Mouse (Mus musculus) neural tube, embryonic 13.5 days (tissue): ENCODE results near the gene Rab19. TPM values are rescaled to one million over a fixed set of nuclear protein-coding genes. Genes with fewer than 3 reads are reported as not detected.

Experiments
- ATAC-seq: fragments of 200-750 bp; cut with Nextera tagmentation; 2 replicates; pipeline ENCODE4 v1.8.0; 2017; ENCODE audit warnings: low read depth, mild to moderate bottlenecking, moderate TSS enrichment, moderate library complexity
- H3K27ac ChIP-seq: fragments of 300-500 bp; sonication (generic); replicated peaks from 2 replicates; pipeline ENCODE4 v1.5.1; 2015; ENCODE audit warnings: moderate library complexity, mild to moderate bottlenecking, inconsistent platforms
- H3K27me3 ChIP-seq: fragments of 300-500 bp; sonication (generic); 2 replicates; pipeline ENCODE4 v1.6.1; 2015; ENCODE audit warnings: mild to moderate bottlenecking, inconsistent platforms
- H3K36me3 ChIP-seq: fragments of 300-500 bp; sonication (generic); 2 replicates; pipeline ENCODE4 v1.6.1; 2015; ENCODE audit warnings: mild to moderate bottlenecking, inconsistent platforms
- H3K4me1 ChIP-seq: fragments of 300-500 bp; sonication (generic); replicated peaks from 2 replicates; pipeline ENCODE4 v1.6.1; 2015; ENCODE audit warnings: inconsistent platforms
- H3K4me2 ChIP-seq: fragments of 300-500 bp; sonication (generic); 2 replicates; pipeline ENCODE4 v1.6.1; 2015; ENCODE audit warnings: inconsistent platforms, mild to moderate bottlenecking, moderate library complexity
- H3K4me3 ChIP-seq: fragments of 300-500 bp; sonication (generic); 2 replicates; pipeline ENCODE4 v1.5.1; 2015; ENCODE audit warnings: mild to moderate bottlenecking, inconsistent platforms
- H3K9ac ChIP-seq: fragments of 300-500 bp; sonication (generic); 2 replicates; pipeline ENCODE4 v1.6.1; 2015; ENCODE audit warnings: moderate library complexity, mild to moderate bottlenecking, inconsistent platforms
- H3K9me3 ChIP-seq: fragments of 300-500 bp; sonication (generic); 2 replicates; pipeline ENCODE4 v1.6.1; 2016; ENCODE audit warnings: inconsistent platforms
- WGBS: fragments of 180-500 bp; shearing (Covaris S2); methylation state at CpG from one replicate; pipeline ENCODE4 v1.1.7; 2015; 5-methylcytosine and 5-hydroxymethylcytosine counted together
- polyA plus RNA-seq: library from polyadenylated mRNA; unstranded; fragments of >200 nt; fragmentation: Nextera tagmentation; extraction: Ambion mirVana; gene quantifications from 2 replicates; pipeline ENCODE4 v1.2.1, GENCODE M21; 2015

Gene Rab19
- polyA plus RNA-seq, 1 experiment from 2014 or later = not detected

GRCm38 (mm10) chr6:39419851-39420721 is 39.1 kb downstream of the Rab19 start, which contains the start of gene Mkrn1:
TSS of gene Mkrn1 (minus strand) at chr6:39420462.
- peak; percentile 97 for ATAC-seq
- Histone ChIP-seq H3K27ac (peak within 1 kb of the TSS; percentile 98), H3K4me3 (peak within 1 kb of the TSS; percentile 95), H3K4me1 (peaks cover 29% of the 10 kb centered on the region), H3K9ac (peak within 1 kb of the TSS; percentile 95), H3K36me3 (no peaks in the 10 kb centered on the region), H3K4me2 (peak within 1 kb of the TSS; percentile 70), H3K27me3 (peaks cover 6% of the 10 kb centered on the region; the same call in 1 of the 2 replicates), H3K9me3 (no peaks in the 10 kb centered on the region)
- under 1% methylated on average over 77 of the region's 82 CpGs for WGBS

- Histone ChIP-seq H3K4me1 (peaks cover 29% of the 10 kb centered on the region), H3K9me3 (no peaks in the 10 kb centered on the region), H3K36me3 (no peaks in the 10 kb centered on the region), H3K27ac (peak overlapping the region; percentile 98), H3K27me3 (peaks cover 6% of the 10 kb centered on the region; the same call in 1 of the 2 replicates), H3K4me2 (peak overlapping the region; percentile 70), H3K4me3 (peak overlapping the region; percentile 95), H3K9ac (peak overlapping the region; percentile 95; the same call in 1 of the 2 replicates)
- WGBS = 49% methylated on average over 4 of the region's 4 CpGs
- ATAC-seq = no peak
Measured at GRCm38 (mm10) chr6:39420867-39421266, 39.9 kb downstream of the Rab19 start.

GRCm38 (mm10) chr6:39423130-39423551 is 42.2 kb downstream of the Rab19 start:
- no peak for ATAC-seq

GRCm38 (mm10) chr6:39423686-39424085 is 42.7 kb downstream of the Rab19 start:
- WGBS = 89% methylated on average over 7 of the region's 7 CpGs
- Histone ChIP-seq H3K4me3 (no peak overlapping the region), H3K4me2 (no peak overlapping the region), H3K4me1 (peaks cover 8% of the 10 kb centered on the region), H3K36me3 (no peaks in the 10 kb centered on the region), H3K27me3 (peaks cover 6% of the 10 kb centered on the region; the same call in 1 of the 2 replicates), H3K9ac (no peak overlapping the region), H3K9me3 (no peaks in the 10 kb centered on the region), H3K27ac (no peak overlapping the region)
- ATAC-seq = no peak

More at GRCm38 (mm10) chr6:39423130-39423551, 42.2 kb downstream of the Rab19 start:
- Histone ChIP-seq H3K36me3 (no peaks in the 10 kb centered on the region), H3K9ac (no peak overlapping the region), H3K9me3 (no peaks in the 10 kb centered on the region), H3K27ac (no peak overlapping the region), H3K4me2 (no peak overlapping the region), H3K4me3 (no peak overlapping the region), H3K27me3 (peaks cover 6% of the 10 kb centered on the region; the same call in 1 of the 2 replicates), H3K4me1 (peaks cover 13% of the 10 kb centered on the region)
- WGBS = 69% methylated on average over 6 of the region's 6 CpGs

- Histone ChIP-seq H3K9me3 (no peaks in the 10 kb centered on the region), H3K27me3 (peaks cover 6% of the 10 kb centered on the region; the same call in 1 of the 2 replicates), H3K4me2 (no peak overlapping the region), H3K27ac (no peak overlapping the region), H3K36me3 (no peaks in the 10 kb centered on the region), H3K4me3 (no peak overlapping the region), H3K4me1 (0 out of 2 replicates have a peak, but pooled peaks cover 5% of the 10 kb centered on the region), H3K9ac (no peak overlapping the region)
- WGBS = 86% methylated on average over 2 of the region's 2 CpGs
- ATAC-seq = no peak
Measured at GRCm38 (mm10) chr6:39425181-39425580, 44.2 kb downstream of the Rab19 start.

GRCm38 (mm10) chr6:39426725-39427124 is 45.8 kb downstream of the Rab19 start:
- Histone ChIP-seq H3K27ac (no peak overlapping the region), H3K27me3 (peaks cover 5% of the 10 kb centered on the region; the same call in 1 of the 2 replicates), H3K4me1 (no peaks in the 10 kb centered on the region), H3K4me2 (no peak overlapping the region), H3K9ac (no peak overlapping the region), H3K36me3 (no peaks in the 10 kb centered on the region), H3K4me3 (no peak overlapping the region), H3K9me3 (no peaks in the 10 kb centered on the region)
- WGBS = 83% methylated on average over 4 of the region's 4 CpGs
- ATAC-seq = no peak

GRCm38 (mm10) chr6:39427276-39428003 is 46.5 kb downstream of the Rab19 start:
- Histone ChIP-seq H3K4me2 (no peak overlapping the region), H3K27ac (no peak overlapping the region), H3K36me3 (no peaks in the 10 kb centered on the region), H3K4me3 (no peak overlapping the region), H3K27me3 (no peaks in the 10 kb centered on the region), H3K4me1 (no peaks in the 10 kb centered on the region), H3K9me3 (no peaks in the 10 kb centered on the region), H3K9ac (no peak overlapping the region)
- no peak for ATAC-seq
- WGBS = 83% methylated on average over 4 of the region's 4 CpGs

- Histone ChIP-seq H3K4me2 (no peak overlapping the region), H3K4me3 (no peak overlapping the region), H3K36me3 (no peaks in the 10 kb centered on the region), H3K27me3 (no peaks in the 10 kb centered on the region), H3K9ac (no peak overlapping the region), H3K27ac (no peak overlapping the region), H3K4me1 (no peaks in the 10 kb centered on the region), H3K9me3 (no peaks in the 10 kb centered on the region)
- ATAC-seq = no peak
- WGBS = 86% methylated on average over 6 of the region's 6 CpGs
Measured at GRCm38 (mm10) chr6:39429007-39429788, 48.2 kb downstream of the Rab19 start.

- Histone ChIP-seq H3K4me2 (no peak overlapping the region), H3K9me3 (no peaks in the 10 kb centered on the region)
Measured at GRCm38 (mm10) chr6:39430722-39431121, 49.7 kb downstream of the Rab19 start.

GRCm38 (mm10) chr6:39433174-39433573 is 52.2 kb downstream of the Rab19 start:
- WGBS = 85% methylated on average over 4 of the region's 4 CpGs
- no peaks in the 10 kb centered on the region for H3K36me3 ChIP-seq
- H3K4me1 ChIP-seq = no peaks in the 10 kb centered on the region
- H3K9ac ChIP-seq = no peak overlapping the region
- ATAC-seq = no peak
- no peak overlapping the region for H3K4me2 ChIP-seq
- no peak overlapping the region for H3K27ac ChIP-seq
- H3K4me3 ChIP-seq = no peak overlapping the region
- no peaks in the 10 kb centered on the region for H3K9me3 ChIP-seq
- no peaks in the 10 kb centered on the region for H3K27me3 ChIP-seq

More at GRCm38 (mm10) chr6:39430722-39431121, 49.7 kb downstream of the Rab19 start:
- H3K9ac ChIP-seq = no peak overlapping the region
- H3K27ac ChIP-seq = no peak overlapping the region
- ATAC-seq = no peak
- no peaks in the 10 kb centered on the region for H3K27me3 ChIP-seq
- no peaks in the 10 kb centered on the region for H3K36me3 ChIP-seq
- no peak overlapping the region for H3K4me3 ChIP-seq
- WGBS = 80% methylated on average over 11 of the region's 11 CpGs
- H3K4me1 ChIP-seq = no peaks in the 10 kb centered on the region

- ATAC-seq = no peak
- Histone ChIP-seq H3K27ac (no peak overlapping the region), H3K4me2 (no peak overlapping the region), H3K9ac (no peak overlapping the region), H3K27me3 (no peaks in the 10 kb centered on the region), H3K9me3 (no peaks in the 10 kb centered on the region), H3K4me3 (no peak overlapping the region), H3K36me3 (no peaks in the 10 kb centered on the region), H3K4me1 (no peaks in the 10 kb centered on the region)
Measured at GRCm38 (mm10) chr6:39433701-39434100, 52.7 kb downstream of the Rab19 start.
